Mouse (Mus musculus) spleen, postnatal 36 days (tissue): Measurements from ENCODE around the gene Gm3020.
"Not testable (repeated sequence)": the region's sequence is repeated elsewhere in the genome, so short reads cannot be mapped to it uniquely, and the experiment has no call there.

Experiments
- DNase-seq, 2 experiments: peaks; one replicate each; pipeline ENCODE4 v3.0.0; 2022; ENCODE audit warnings: low spot score in 2 of 2, mixed read lengths in 1 of 2

Gm3020 gene

GRCm38 (mm10) chr14:3651730-3652129, at the start of gene Gm3020:
Gene Gm3020, plus strand, starts transcription at chr14:3652030.
- DNase-seq: not testable (repeated sequence)

GRCm38 (mm10) chr14:3634212-3634611, 17.6 kb upstream of the Gm3020 start, which contains the start of gene Gm3012:
Gene Gm3012, plus strand, starts transcription at chr14:3634512.
- DNase-seq: not testable (repeated sequence)

GRCm38 (mm10) chr14:3688483-3688882, 36.7 kb downstream of the Gm3020 start, which contains the start of gene Gm3043:
Gene Gm3043, plus strand, starts transcription at chr14:3688783.
- not testable (repeated sequence) for DNase-seq
